Mouse (Mus musculus): ENCODE measurements at regions not wholly inside any gene's neighbourhood (a gene's known extent, or its start where the extent isn't known, plus 50 kb on each side); places are given as distances from the start of the nearest gene placed in this dataset.

DNA sequence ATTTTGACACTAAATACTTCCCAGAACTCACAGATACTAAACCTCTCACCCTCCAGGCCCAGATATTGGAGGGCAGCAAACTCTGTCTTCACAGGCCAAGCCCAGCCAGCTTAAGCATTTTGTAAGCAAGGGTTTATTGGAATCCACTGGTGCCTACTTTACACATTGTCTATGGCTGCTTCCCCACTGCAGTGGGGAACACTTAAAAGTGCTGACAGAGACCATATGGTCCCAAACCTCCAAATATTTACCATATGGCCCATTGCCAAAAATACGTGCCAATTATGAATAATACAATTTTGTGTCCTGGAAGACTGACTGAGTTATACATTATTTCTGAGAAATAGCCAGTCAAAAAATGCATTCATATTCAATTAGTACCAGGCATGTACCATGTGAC lies 136.7 kb upstream of the Rnd3 start:
- Histone ChIP-seq H3K27me3 (ENCODE audit: insufficient read depth, low read length) (no peaks in the 10 kb centered on the region), H3K4me2 (ENCODE audit: low read length) (no peak overlapping the region), H3K9ac (ENCODE audit: low read depth, low read length) (no peak overlapping the region), H3K4me3 (replicated peaks; ENCODE audit: low read depth, low read length) (no peak overlapping the region), H3K36me3 (ENCODE audit: insufficient read depth, low read length) (no peaks in the 10 kb centered on the region), H3K9me3 (replicated peaks; ENCODE audit: low read length) (no peaks in the 10 kb centered on the region), H3K4me1 (replicated peaks; ENCODE audit: insufficient read depth, low read length) (0 out of 2 replicates have a peak, but pooled peaks cover 4% of the 10 kb centered on the region), H3K27ac (no peak overlapping the region)
- TF ChIP-seq CTCF (IDR thresholded peaks at IDR 0.05; ENCODE audit: low read depth), result no peak
- ATAC-seq (replicated peaks; ENCODE audit: low FRiP score, low read depth), result no peak
- no peak for DNase-seq (ENCODE audit: low spot score)
- WGBS, result 73% methylated on average over 1 of the region's 1 CpGs

DNA sequence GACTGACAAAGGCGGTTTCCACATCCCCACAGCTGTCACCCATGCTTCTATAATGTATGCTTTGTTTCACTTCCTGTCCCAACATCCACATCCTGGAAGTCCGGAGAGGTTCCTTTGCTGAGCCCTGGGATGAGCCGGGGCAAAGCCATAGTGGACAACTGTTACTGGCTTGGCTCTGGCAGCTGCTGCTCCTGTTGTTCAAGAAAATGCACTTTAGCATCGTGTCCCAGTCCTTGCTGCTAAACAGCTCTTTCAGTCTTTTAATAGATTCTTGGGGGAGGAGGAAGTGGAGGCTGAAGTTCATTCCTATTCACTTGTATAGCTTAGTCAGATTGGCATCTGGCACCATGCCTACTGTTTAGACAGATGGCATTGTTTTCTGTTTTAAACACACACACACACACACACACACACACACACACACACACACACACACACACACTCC lies 135.9 kb upstream of the Rnd3 start:
- DNase-seq (ENCODE audit: low spot score) (peak; percentile 38), ATAC-seq (replicated peaks; ENCODE audit: low FRiP score, low read depth) (no peak)
- Histone ChIP-seq H3K27me3 (ENCODE audit: insufficient read depth, low read length) (no peaks in the 10 kb centered on the region), H3K9ac (ENCODE audit: low read depth, low read length) (no peak overlapping the region), H3K4me3 (replicated peaks; ENCODE audit: low read depth, low read length) (no peak overlapping the region), H3K4me2 (ENCODE audit: low read length) (no peak overlapping the region), H3K4me1 (replicated peaks; ENCODE audit: insufficient read depth, low read length) (0 out of 2 replicates have a peak, but pooled peaks cover 4% of the 10 kb centered on the region), H3K36me3 (ENCODE audit: insufficient read depth, low read length) (no peaks in the 10 kb centered on the region), H3K9me3 (replicated peaks; ENCODE audit: low read length) (no peaks in the 10 kb centered on the region), H3K27ac (no peak overlapping the region)
- TF ChIP-seq CTCF (IDR thresholded peaks at IDR 0.05; ENCODE audit: low read depth), result no peak
- 50% methylated on average over 4 of the region's 4 CpGs for WGBS

DNA sequence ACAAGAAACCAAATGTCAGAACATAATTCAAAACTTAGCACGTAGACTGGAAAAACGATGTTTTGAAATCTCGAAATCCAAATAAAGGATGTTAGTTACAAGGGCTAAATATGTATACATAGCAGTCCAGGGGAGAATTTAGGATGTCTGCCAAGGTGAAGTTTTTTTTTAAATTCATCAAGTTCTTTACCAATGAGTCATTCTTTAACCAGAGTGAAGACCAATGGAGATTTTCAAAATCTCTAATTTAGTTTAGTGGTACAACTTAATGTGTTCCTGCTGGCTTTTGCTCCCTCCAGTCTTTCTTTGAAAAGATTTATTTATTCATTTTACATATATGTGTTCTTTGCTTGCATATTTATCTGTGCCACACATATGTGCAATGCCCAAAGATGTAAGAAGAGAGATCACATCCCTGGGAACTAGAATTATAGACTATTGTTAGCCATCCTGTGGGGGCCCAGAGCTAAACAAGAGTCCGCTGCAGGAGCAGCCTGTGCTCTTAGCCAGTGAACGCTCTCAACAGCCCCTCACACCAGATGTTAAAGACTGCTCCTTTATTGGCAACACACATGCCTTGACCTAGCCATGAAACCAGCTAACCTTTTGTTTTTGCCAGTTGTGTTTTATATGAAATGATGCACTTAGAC lies 130.6 kb upstream of the Rnd3 start:
- H3K9me3 ChIP-seq (replicated peaks; ENCODE audit: low read length), result no peaks in the 10 kb centered on the region
- H3K4me1 ChIP-seq (replicated peaks; ENCODE audit: insufficient read depth, low read length), result 0 out of 2 replicates have a peak, but pooled peaks cover under 1% of the 10 kb centered on the region
- no peak overlapping the region for H3K4me2 ChIP-seq (ENCODE audit: low read length)
- DNase-seq (ENCODE audit: low spot score), result peak; percentile 36
- H3K9ac ChIP-seq (ENCODE audit: low read depth, low read length), result no peak overlapping the region
- no peak overlapping the region for H3K4me3 ChIP-seq (replicated peaks; ENCODE audit: low read depth, low read length)
- ATAC-seq (replicated peaks; ENCODE audit: low FRiP score, low read depth), result no peak
- no peak for TF ChIP-seq CTCF (IDR thresholded peaks at IDR 0.05; ENCODE audit: low read depth)
- no peaks in the 10 kb centered on the region for H3K27me3 ChIP-seq (ENCODE audit: insufficient read depth, low read length)
- no peak overlapping the region for H3K27ac ChIP-seq
- 53% methylated on average over 5 of the region's 5 CpGs for WGBS
- no peaks in the 10 kb centered on the region for H3K36me3 ChIP-seq (ENCODE audit: insufficient read depth, low read length)

GRCm38 (mm10) chr2:51278824-51279223 lies 129.9 kb upstream of the Rnd3 start:
- DNase-seq (ENCODE audit: low spot score), result no peak

GRCm38 (mm10) chr2:51278356-51278755 lies 129.4 kb upstream of the Rnd3 start:
- no peak for ATAC-seq (replicated peaks; ENCODE audit: low FRiP score, low read depth)
- H3K4me3 ChIP-seq (replicated peaks; ENCODE audit: low read depth, low read length), result no peak overlapping the region
- no peak overlapping the region for H3K27ac ChIP-seq
- H3K9ac ChIP-seq (ENCODE audit: low read depth, low read length), result no peak overlapping the region
- no peaks in the 10 kb centered on the region for H3K27me3 ChIP-seq (ENCODE audit: insufficient read depth, low read length)
- H3K36me3 ChIP-seq (ENCODE audit: insufficient read depth, low read length), result no peaks in the 10 kb centered on the region
- WGBS, result 89% methylated on average over 4 of the region's 4 CpGs
- DNase-seq (ENCODE audit: low spot score), result no peak
- no peak overlapping the region for H3K4me2 ChIP-seq (ENCODE audit: low read length)
- no peaks in the 10 kb centered on the region for H3K4me1 ChIP-seq (replicated peaks; ENCODE audit: insufficient read depth, low read length)
- no peak for TF ChIP-seq CTCF (IDR thresholded peaks at IDR 0.05; ENCODE audit: low read depth)
- H3K9me3 ChIP-seq (replicated peaks; ENCODE audit: low read length), result no peaks in the 10 kb centered on the region

More at GRCm38 (mm10) chr2:51278824-51279223, 129.9 kb upstream of the Rnd3 start:
- no peak for ATAC-seq (replicated peaks; ENCODE audit: low FRiP score, low read depth)
- H3K27ac ChIP-seq, result no peak overlapping the region
- H3K9me3 ChIP-seq (replicated peaks; ENCODE audit: low read length), result no peaks in the 10 kb centered on the region
- 51% methylated on average over 1 of the region's 1 CpGs for WGBS
- no peak overlapping the region for H3K4me2 ChIP-seq (ENCODE audit: low read length)
- no peaks in the 10 kb centered on the region for H3K27me3 ChIP-seq (ENCODE audit: insufficient read depth, low read length)
- no peak for TF ChIP-seq CTCF (IDR thresholded peaks at IDR 0.05; ENCODE audit: low read depth)
- H3K4me1 ChIP-seq (replicated peaks; ENCODE audit: insufficient read depth, low read length), result no peaks in the 10 kb centered on the region
- no peak overlapping the region for H3K4me3 ChIP-seq (replicated peaks; ENCODE audit: low read depth, low read length)
- no peak overlapping the region for H3K9ac ChIP-seq (ENCODE audit: low read depth, low read length)
- no peaks in the 10 kb centered on the region for H3K36me3 ChIP-seq (ENCODE audit: insufficient read depth, low read length)

GRCm38 (mm10) chr2:51276591-51276990 lies 127.7 kb upstream of the Rnd3 start:
- ATAC-seq (replicated peaks; ENCODE audit: low FRiP score, low read depth) (no peak), DNase-seq (ENCODE audit: low spot score) (no peak)
- H3K4me2 ChIP-seq (ENCODE audit: low read length), result no peak overlapping the region
- H3K9ac ChIP-seq (ENCODE audit: low read depth, low read length), result no peak overlapping the region
- no peaks in the 10 kb centered on the region for H3K4me1 ChIP-seq (replicated peaks; ENCODE audit: insufficient read depth, low read length)
- H3K27me3 ChIP-seq (ENCODE audit: insufficient read depth, low read length), result no peaks in the 10 kb centered on the region
- no peaks in the 10 kb centered on the region for H3K9me3 ChIP-seq (replicated peaks; ENCODE audit: low read length)
- 77% methylated on average over 2 of the region's 2 CpGs for WGBS
- H3K36me3 ChIP-seq (ENCODE audit: insufficient read depth, low read length), result no peaks in the 10 kb centered on the region
- H3K27ac ChIP-seq, result no peak overlapping the region
- H3K4me3 ChIP-seq (replicated peaks; ENCODE audit: low read depth, low read length), result no peak overlapping the region
- no peak for TF ChIP-seq CTCF (IDR thresholded peaks at IDR 0.05; ENCODE audit: low read depth)

DNA sequence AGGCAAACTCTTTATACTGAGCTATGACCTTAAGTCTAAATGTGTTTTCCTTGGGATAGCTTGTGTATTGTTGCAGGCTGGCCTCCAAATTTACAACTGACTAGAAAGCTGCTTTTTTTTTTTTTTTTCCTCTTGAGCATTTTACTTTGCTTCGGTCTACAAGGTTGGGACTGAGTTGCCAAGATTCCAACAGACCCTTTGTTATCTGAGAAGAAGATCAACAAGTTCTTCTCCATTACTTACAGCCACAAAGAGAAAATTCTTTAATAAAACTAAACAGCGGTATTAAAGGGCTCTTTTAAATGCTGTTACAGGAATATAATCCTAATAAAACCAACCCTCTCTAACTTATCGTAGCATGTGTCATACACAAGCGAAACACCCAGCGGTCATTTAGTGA lies 124.4 kb upstream of the Rnd3 start:
- 38% methylated on average over 5 of the region's 5 CpGs for WGBS
- Histone ChIP-seq H3K9me3 (replicated peaks; ENCODE audit: low read length) (no peaks in the 10 kb centered on the region), H3K9ac (ENCODE audit: low read depth, low read length) (no peak overlapping the region), H3K27me3 (ENCODE audit: insufficient read depth, low read length) (no peaks in the 10 kb centered on the region), H3K4me3 (replicated peaks; ENCODE audit: low read depth, low read length) (no peak overlapping the region), H3K4me1 (replicated peaks; ENCODE audit: insufficient read depth, low read length) (no peaks in the 10 kb centered on the region), H3K36me3 (ENCODE audit: insufficient read depth, low read length) (no peaks in the 10 kb centered on the region), H3K4me2 (ENCODE audit: low read length) (no peak overlapping the region), H3K27ac (no peak overlapping the region)
- DNase-seq (ENCODE audit: low spot score) (peak; percentile 58), ATAC-seq (replicated peaks; ENCODE audit: low FRiP score, low read depth) (no peak)
- no peak for TF ChIP-seq CTCF (IDR thresholded peaks at IDR 0.05; ENCODE audit: low read depth)

All from kidney, postnatal 0 days (tissue).